Mouse (Mus musculus) megakaryocyte, adult 5-6 weeks (primary cell): Measurements from ENCODE around the gene Snap29. TPM values are rescaled to one million over a fixed set of nuclear protein-coding genes. Genes with fewer than 3 reads are reported as not detected.

Source experiments
- ATAC-seq: 2 replicates; pipeline ENCODE4 v1.8.0; 2016; ENCODE audit warnings: mild to moderate bottlenecking, inconsistent platforms; ENCODE audit not compliant: poor library complexity, severe bottlenecking
- total RNA-seq, 2 experiments: library from RNA; stranded (forward) in 1 of 2; stranded (reverse) in 1 of 2; fragments of 153-499, 151-499 nt in 1 of 2; fragments of 221-1000, 200-1000 nt in 1 of 2; gene quantifications; 2 replicates each; pipeline versions ENCODE4 v1.2.3 to v1.2.4; 2015 to 2017

Snap29 gene
- total RNA-seq, 2 experiments from 2014 or later, result 29.6 to 36.0 TPM

- ATAC-seq, result no peak
Measured at GRCm38 (mm10) chr16:17466875-17467663, 61.3 kb downstream of the Snap29 start.

- ATAC-seq, result no peak
Measured at GRCm38 (mm10) chr16:17472498-17472897, 66.7 kb downstream of the Snap29 start.

DNA sequence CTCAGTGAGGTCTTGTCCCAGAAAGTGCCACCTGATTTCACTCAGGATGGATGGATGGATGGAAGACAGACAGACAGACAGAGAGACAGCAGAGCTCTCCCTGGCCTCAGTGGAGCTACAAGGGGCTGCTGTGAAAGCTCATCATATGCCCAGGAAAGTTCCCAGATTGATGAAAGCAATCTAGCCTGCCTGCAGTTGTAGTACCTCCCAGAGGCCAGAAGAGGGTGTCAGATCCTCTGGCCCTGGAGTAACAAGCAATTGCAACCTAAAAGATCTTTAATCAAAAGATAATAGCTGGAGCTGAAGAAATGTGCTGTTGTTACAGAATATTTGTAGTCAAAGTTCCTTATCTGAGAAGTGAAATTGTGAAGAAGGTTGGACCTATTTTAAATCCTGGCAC lies 68.3 kb downstream of the Snap29 start:
- ATAC-seq, result no peak

- ATAC-seq, result no peak
Measured at GRCm38 (mm10) chr16:17474761-17475160, 69.0 kb downstream of the Snap29 start.

DNA sequence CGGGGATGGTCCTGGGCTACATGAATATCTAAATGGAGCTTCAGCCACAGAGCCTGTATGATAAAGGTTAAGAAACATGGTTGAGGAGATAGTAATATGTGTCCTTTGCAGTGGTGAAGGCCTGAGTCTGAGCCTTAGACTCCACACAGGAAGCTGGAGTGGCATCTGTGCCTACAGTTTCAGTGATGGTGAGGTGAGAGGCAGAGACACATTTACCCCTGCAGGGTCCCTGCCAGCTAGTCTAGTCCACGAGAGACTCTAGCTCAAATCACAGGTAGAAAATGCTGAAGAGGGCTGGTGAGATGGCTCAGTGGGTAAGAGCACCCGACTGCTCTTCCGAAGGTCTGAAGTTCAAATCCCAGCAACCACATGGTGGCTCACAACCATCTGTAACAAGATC lies 69.5 kb downstream of the Snap29 start:
- no peak for ATAC-seq

- no peak for ATAC-seq
Measured at GRCm38 (mm10) chr16:17478331-17478943, 72.7 kb downstream of the Snap29 start.

Other genes starting within 250 kb of the Snap29 start
- gene Ube2l3, start 203.3 kb upstream of the Snap29 start, total RNA-seq (2015), result 373 and 400 TPM in 2 replicates
- 128 and 144 TPM in 2 replicates for gene Ube2l3, start 203.3 kb upstream of the Snap29 start, total RNA-seq (2017)
- gene Rimbp3, start 197.4 kb upstream of the Snap29 start, total RNA-seq (2015), result not detected in 2 replicates
- 0.04 TPM in 1 of 2 replicates, not detected in the other for gene Rimbp3, start 197.4 kb upstream of the Snap29 start, total RNA-seq (2017)
- 0.91 and 1.5 TPM in 2 replicates for gene Hic2, start 172.4 kb upstream of the Snap29 start, total RNA-seq (2015)
- gene Hic2, start 172.4 kb upstream of the Snap29 start, total RNA-seq (2017), result 0.77 and 0.89 TPM in 2 replicates
- gene Tmem191c, start 129.9 kb upstream of the Snap29 start, total RNA-seq (2015), result 1.0 and 2.1 TPM in 2 replicates
- 2.9 and 4.1 TPM in 2 replicates for gene Tmem191c, start 129.9 kb upstream of the Snap29 start, total RNA-seq (2017)
- not detected in 2 replicates for gene Serpind1, start 74.6 kb upstream of the Snap29 start, total RNA-seq (2015)
- not detected in 2 replicates for gene Serpind1, start 74.6 kb upstream of the Snap29 start, total RNA-seq (2017)
- gene Pi4ka, start 328 bp downstream of the Snap29 start, total RNA-seq (2015), result 51.5 and 77.1 TPM in 2 replicates
- gene Pi4ka, start 328 bp downstream of the Snap29 start, total RNA-seq (2017), result 34.2 and 44.7 TPM in 2 replicates
- 25.4 and 29.5 TPM in 2 replicates for gene Crkl, start 46.0 kb downstream of the Snap29 start, total RNA-seq (2015)
- 25.9 and 26.5 TPM in 2 replicates for gene Crkl, start 46.0 kb downstream of the Snap29 start, total RNA-seq (2017)
- not detected in 2 replicates for gene Aifm3, start 83.6 kb downstream of the Snap29 start, total RNA-seq (2015)
- not detected in 2 replicates for gene Aifm3, start 83.6 kb downstream of the Snap29 start, total RNA-seq (2017)
- gene Lztr1, start 102.7 kb downstream of the Snap29 start, total RNA-seq (2015), result 19.2 and 27.7 TPM in 2 replicates
- 38.1 and 49.8 TPM in 2 replicates for gene Lztr1, start 102.7 kb downstream of the Snap29 start, total RNA-seq (2017)
- gene Thap7, start 125.2 kb downstream of the Snap29 start, total RNA-seq (2015), result 8.9 and 14.9 TPM in 2 replicates
- gene Thap7, start 125.2 kb downstream of the Snap29 start, total RNA-seq (2017), result 19.1 and 29.2 TPM in 2 replicates
- gene Lrrc74b, start 155.3 kb downstream of the Snap29 start, total RNA-seq (2015), result not detected in 2 replicates
- gene Lrrc74b, start 155.3 kb downstream of the Snap29 start, total RNA-seq (2017), result not detected in 2 replicates
- not detected in 2 replicates for gene P2rx6, start 155.9 kb downstream of the Snap29 start, total RNA-seq (2015)
- not detected in 2 replicates for gene P2rx6, start 155.9 kb downstream of the Snap29 start, total RNA-seq (2017)
- gene Slc7a4, start 177.2 kb downstream of the Snap29 start, total RNA-seq (2015), result not detected in 2 replicates
- 0.40 TPM in 1 of 2 replicates, not detected in the other for gene Slc7a4, start 177.2 kb downstream of the Snap29 start, total RNA-seq (2017)
- gene Smpd4, start 213.4 kb downstream of the Snap29 start, total RNA-seq (2015), result 35.2 and 35.7 TPM in 2 replicates
- gene Smpd4, start 213.4 kb downstream of the Snap29 start, total RNA-seq (2017), result 27.0 and 31.0 TPM in 2 replicates
- 0.36 TPM in 1 of 2 replicates, not detected in the other for gene Ccdc74a, start 240.5 kb downstream of the Snap29 start, total RNA-seq (2015)
- gene Ccdc74a, start 240.5 kb downstream of the Snap29 start, total RNA-seq (2017), result not detected in 2 replicates